Mouse (Mus musculus): ENCODE measurements around the gene Treml2. TPM values are rescaled to one million over a fixed set of nuclear protein-coding genes. Genes with fewer than 3 reads are reported as not detected.

Gene Treml2
- polyA plus RNA-seq, 1 experiment from 2014 or later: 0.10 TPM

DNA sequence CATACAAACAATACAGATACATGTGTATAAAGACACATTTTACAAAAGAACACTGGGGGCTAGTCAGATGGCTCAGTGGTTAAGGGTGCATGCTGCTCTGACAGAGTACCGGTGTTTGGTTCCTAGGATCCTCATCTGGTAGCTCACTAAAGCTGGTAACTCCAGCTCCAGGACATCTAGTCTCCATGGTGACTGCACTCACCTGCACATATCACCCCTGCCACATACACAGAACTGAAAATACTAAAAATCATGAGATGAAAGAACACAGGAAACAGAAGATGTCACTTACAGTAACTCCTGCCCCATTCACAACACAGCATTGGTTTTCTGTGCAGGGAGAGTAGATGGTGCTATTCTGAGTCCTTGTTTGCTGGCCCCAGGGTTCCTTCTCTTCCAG lies 19.4 kb downstream of the Treml2 start:
- Histone ChIP-seq H3K9ac (ENCODE audit: low read length) (no peak overlapping the region), H3K36me3 (ENCODE audit: control insufficient read depth, insufficient read depth, low read length) (no peaks in the 10 kb centered on the region), H3K4me1 (replicated peaks; ENCODE audit: control insufficient read depth, insufficient read depth) (no peaks in the 10 kb centered on the region), H3K4me3 (ENCODE audit: low read depth, low read length) (no peak overlapping the region), H3K27me3 (ENCODE audit: control insufficient read depth, insufficient read depth, low read length) (no peaks in the 10 kb centered on the region), H3K27ac (replicated peaks) (no peak overlapping the region), H3K9me3 (ENCODE audit: control insufficient read depth, low read length) (no peaks in the 10 kb centered on the region), H3K4me2 (replicated peaks; ENCODE audit: low read depth) (no peak overlapping the region)
- TF ChIP-seq CTCF (IDR thresholded peaks at IDR 0.05; ENCODE audit: low read depth): no peak
- TF ChIP-seq EP300 (optimal IDR thresholded peaks at IDR 0.05): no peak
- 97% methylated on average over 1 of the region's 1 CpGs for WGBS
- ATAC-seq (ENCODE audit: low FRiP score, low TSS enrichment) (no peak), DNase-seq (ENCODE audit: low spot score) (no peak)

DNA sequence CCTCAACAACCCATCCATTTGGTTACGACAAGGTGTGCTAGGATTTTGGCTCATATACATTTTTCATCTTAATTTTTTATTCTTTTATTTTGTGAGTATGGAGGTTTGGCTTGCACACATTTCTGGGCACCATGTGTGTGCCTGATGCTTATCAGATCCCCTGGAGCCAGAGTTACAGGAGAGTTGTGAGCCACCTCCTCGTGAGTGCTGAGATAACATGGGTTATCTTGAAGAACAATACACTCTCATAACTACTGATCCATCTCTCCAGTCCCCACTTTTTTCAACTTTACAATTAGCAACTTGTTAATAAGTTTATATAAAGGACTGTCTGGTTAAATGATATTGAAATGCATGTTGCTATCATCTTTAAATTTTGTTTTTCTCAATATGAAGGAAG lies 22.0 kb downstream of the Treml2 start:
- H3K36me3 ChIP-seq (ENCODE audit: control insufficient read depth, insufficient read depth, low read length): no peaks in the 10 kb centered on the region
- H3K27me3 ChIP-seq (ENCODE audit: control insufficient read depth, insufficient read depth, low read length): no peaks in the 10 kb centered on the region
- TF ChIP-seq CTCF (IDR thresholded peaks at IDR 0.05; ENCODE audit: low read depth) (no peak), EP300 (optimal IDR thresholded peaks at IDR 0.05) (no peak)
- DNase-seq (ENCODE audit: low spot score): no peak
- H3K4me1 ChIP-seq (replicated peaks; ENCODE audit: control insufficient read depth, insufficient read depth): no peaks in the 10 kb centered on the region
- no peak overlapping the region for H3K4me3 ChIP-seq (ENCODE audit: low read depth, low read length)
- H3K27ac ChIP-seq (replicated peaks): no peak overlapping the region
- H3K9me3 ChIP-seq (ENCODE audit: control insufficient read depth, low read length): no peaks in the 10 kb centered on the region
- no peak for ATAC-seq (ENCODE audit: low FRiP score, low TSS enrichment)
- no peak overlapping the region for H3K4me2 ChIP-seq (replicated peaks; ENCODE audit: low read depth)
- WGBS: 59% methylated on average over 2 of the region's 2 CpGs
- H3K9ac ChIP-seq (ENCODE audit: low read length): no peak overlapping the region

GRCm38 (mm10) chr17:48323236-48323635 lies 23.9 kb downstream of the Treml2 start:
- DNase-seq (ENCODE audit: low spot score) (no peak), ATAC-seq (ENCODE audit: low FRiP score, low TSS enrichment) (no peak)
- Histone ChIP-seq H3K36me3 (ENCODE audit: control insufficient read depth, insufficient read depth, low read length) (no peaks in the 10 kb centered on the region), H3K27me3 (ENCODE audit: control insufficient read depth, insufficient read depth, low read length) (no peaks in the 10 kb centered on the region), H3K4me3 (ENCODE audit: low read depth, low read length) (no peak overlapping the region), H3K4me2 (replicated peaks; ENCODE audit: low read depth) (no peak overlapping the region), H3K4me1 (replicated peaks; ENCODE audit: control insufficient read depth, insufficient read depth) (no peaks in the 10 kb centered on the region), H3K9ac (ENCODE audit: low read length) (no peak overlapping the region), H3K9me3 (ENCODE audit: control insufficient read depth, low read length) (no peaks in the 10 kb centered on the region), H3K27ac (replicated peaks) (no peak overlapping the region)
- TF ChIP-seq EP300 (optimal IDR thresholded peaks at IDR 0.05) (no peak), CTCF (IDR thresholded peaks at IDR 0.05; ENCODE audit: low read depth) (no peak)
- WGBS: 85% methylated on average over 3 of the region's 3 CpGs

- no peak for ATAC-seq (ENCODE audit: low FRiP score, low TSS enrichment)
Observed at GRCm38 (mm10) chr17:48324258-48324657, 25.0 kb downstream of the Treml2 start.

DNA sequence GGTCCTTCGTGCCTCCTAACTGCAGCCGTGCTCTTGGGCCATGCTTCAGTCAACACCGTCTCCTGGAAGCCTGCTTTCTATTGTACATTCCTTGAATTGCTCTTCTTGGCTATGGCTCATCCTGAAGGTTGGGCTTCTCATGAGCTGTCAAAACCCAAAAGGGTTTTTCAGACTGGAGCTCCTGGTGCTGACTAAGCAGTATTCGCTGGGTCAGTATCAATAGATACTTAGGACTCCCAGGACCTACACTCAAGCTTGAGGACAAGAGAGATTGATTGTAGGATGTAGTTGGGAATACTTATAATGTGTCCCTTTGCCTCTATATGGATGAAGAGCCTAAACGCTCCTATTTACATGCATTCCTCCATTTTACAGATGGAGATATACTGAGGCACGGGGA lies 25.8 kb downstream of the Treml2 start:
- no peak overlapping the region for H3K9ac ChIP-seq (ENCODE audit: low read length)
- no peak for TF ChIP-seq EP300 (optimal IDR thresholded peaks at IDR 0.05)
- no peak for TF ChIP-seq CTCF (IDR thresholded peaks at IDR 0.05; ENCODE audit: low read depth)
- no peak for ATAC-seq (ENCODE audit: low FRiP score, low TSS enrichment)
- no peaks in the 10 kb centered on the region for H3K36me3 ChIP-seq (ENCODE audit: control insufficient read depth, insufficient read depth, low read length)
- 88% methylated on average over 6 of the region's 6 CpGs for WGBS
- H3K4me1 ChIP-seq (replicated peaks; ENCODE audit: control insufficient read depth, insufficient read depth): no peaks in the 10 kb centered on the region
- no peak overlapping the region for H3K27ac ChIP-seq (replicated peaks)
- H3K4me3 ChIP-seq (ENCODE audit: low read depth, low read length): no peak overlapping the region
- no peak overlapping the region for H3K4me2 ChIP-seq (replicated peaks; ENCODE audit: low read depth)
- H3K9me3 ChIP-seq (ENCODE audit: control insufficient read depth, low read length): no peaks in the 10 kb centered on the region
- H3K27me3 ChIP-seq (ENCODE audit: control insufficient read depth, insufficient read depth, low read length): no peaks in the 10 kb centered on the region
- no peak for DNase-seq (ENCODE audit: low spot score)

More at GRCm38 (mm10) chr17:48324258-48324657, 25.0 kb downstream of the Treml2 start:
- Histone ChIP-seq H3K27ac (replicated peaks) (no peak overlapping the region), H3K4me3 (ENCODE audit: low read depth, low read length) (no peak overlapping the region), H3K9ac (ENCODE audit: low read length) (no peak overlapping the region), H3K36me3 (ENCODE audit: control insufficient read depth, insufficient read depth, low read length) (no peaks in the 10 kb centered on the region), H3K4me1 (replicated peaks; ENCODE audit: control insufficient read depth, insufficient read depth) (no peaks in the 10 kb centered on the region), H3K9me3 (ENCODE audit: control insufficient read depth, low read length) (no peaks in the 10 kb centered on the region), H3K4me2 (replicated peaks; ENCODE audit: low read depth) (no peak overlapping the region), H3K27me3 (ENCODE audit: control insufficient read depth, insufficient read depth, low read length) (no peaks in the 10 kb centered on the region)
- TF ChIP-seq EP300 (optimal IDR thresholded peaks at IDR 0.05) (no peak), CTCF (IDR thresholded peaks at IDR 0.05; ENCODE audit: low read depth) (no peak)
- WGBS: 83% methylated on average over 5 of the region's 5 CpGs
- no peak for DNase-seq (ENCODE audit: low spot score)

DNA sequence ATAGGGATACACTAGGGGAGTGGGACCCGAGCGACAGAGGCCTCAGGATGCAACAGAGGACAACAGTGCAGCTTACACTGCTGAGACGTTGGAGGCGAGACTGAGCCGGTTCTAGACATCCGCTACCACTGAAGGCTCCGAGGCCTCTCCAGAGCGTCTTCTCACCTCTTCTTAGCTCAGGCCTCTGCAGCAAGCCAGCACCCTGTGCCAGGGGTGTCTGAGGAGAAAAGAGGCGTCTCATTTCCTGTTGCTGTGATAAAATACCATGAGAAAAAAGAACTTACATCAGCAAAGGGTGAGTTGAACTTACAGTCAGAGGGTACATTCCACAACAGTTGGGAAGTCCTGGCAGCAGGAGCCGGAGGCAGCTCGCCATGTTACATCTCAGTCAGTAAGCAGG lies 26.3 kb downstream of the Treml2 start:
- no peaks in the 10 kb centered on the region for H3K36me3 ChIP-seq (ENCODE audit: control insufficient read depth, insufficient read depth, low read length)
- no peak overlapping the region for H3K4me3 ChIP-seq (ENCODE audit: low read depth, low read length)
- WGBS: 90% methylated on average over 11 of the region's 11 CpGs

More for the DNA sequence above, 26.3 kb downstream of the Treml2 start:
- ATAC-seq (ENCODE audit: low FRiP score, low TSS enrichment) (no peak), DNase-seq (ENCODE audit: low spot score) (no peak)
- Histone ChIP-seq H3K4me2 (replicated peaks; ENCODE audit: low read depth) (no peak overlapping the region), H3K27ac (replicated peaks) (no peak overlapping the region), H3K4me1 (replicated peaks; ENCODE audit: control insufficient read depth, insufficient read depth) (no peaks in the 10 kb centered on the region), H3K9me3 (ENCODE audit: control insufficient read depth, low read length) (no peaks in the 10 kb centered on the region), H3K27me3 (ENCODE audit: control insufficient read depth, insufficient read depth, low read length) (no peaks in the 10 kb centered on the region), H3K9ac (ENCODE audit: low read length) (no peak overlapping the region)
- TF ChIP-seq EP300 (optimal IDR thresholded peaks at IDR 0.05): no peak
